Mouse (Mus musculus) gastrocnemius, adult 18-20 months (tissue): ENCODE results near the gene Fam57a. TPM values are rescaled to one million over a fixed set of nuclear protein-coding genes. Genes with fewer than 3 reads are reported as not detected.
A peak's percentile ranks its signal among the peaks of the same experiment; 100 is the strongest.

Experiments
- DNase-seq: peaks from one replicate; pipeline ENCODE4 v3.0.0; 2021; ENCODE audit warnings: low spot score
- total RNA-seq, 2 experiments: library from RNA; stranded (reverse); gene quantifications; 2 replicates each; pipeline ENCODE4 v1.2.3; 2021

Fam57a gene
- total RNA-seq, 2 experiments from 2014 or later = 1.4 to 2.0 TPM

- DNase-seq = no peak
These were observed 561 bp upstream of the Fam57a start for GRCm38 (mm10) chr11:76178726-76179494.

DNA sequence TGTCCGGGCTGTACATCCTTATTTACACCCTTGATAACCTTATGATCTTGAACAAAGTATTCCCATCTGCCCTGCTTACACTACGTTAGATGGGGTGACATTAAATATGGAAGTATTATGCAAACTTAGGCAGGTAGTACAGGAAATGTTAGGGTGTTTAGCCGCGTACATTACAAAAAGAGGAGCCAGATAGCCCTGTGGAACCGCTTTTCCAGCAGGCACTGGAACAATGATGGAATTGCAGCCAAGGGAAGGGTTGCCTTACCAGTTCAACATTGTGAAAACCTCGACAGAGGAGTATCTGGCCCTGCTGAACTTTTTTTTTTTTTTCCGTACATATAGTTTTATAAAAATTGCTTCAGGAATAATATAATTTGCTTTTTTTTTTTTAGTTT is 672 bp downstream of the Fam57a start:
- no peak for DNase-seq

DNA sequence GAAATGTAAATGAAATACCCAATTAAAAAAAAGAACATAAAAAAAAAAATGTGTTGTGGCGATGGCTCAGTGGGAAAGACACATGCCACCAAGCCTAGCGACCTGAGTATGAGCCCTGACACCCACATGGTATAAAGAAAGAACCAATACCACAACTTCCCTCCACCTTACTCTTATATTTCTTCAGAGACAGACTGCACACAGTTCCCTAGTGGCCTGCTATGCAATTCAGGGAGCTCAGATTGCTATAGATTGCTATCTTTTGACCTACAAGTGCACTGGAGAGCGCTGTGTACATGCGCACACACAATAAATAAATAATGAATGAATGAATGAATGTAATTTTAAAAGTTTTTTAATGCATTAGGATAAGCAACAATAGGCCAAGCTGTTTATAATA is 4.3 kb downstream of the Fam57a start:
- DNase-seq = no peak

GRCm38 (mm10) chr11:76186908-76187307 is 7.4 kb downstream of the Fam57a start:
- DNase-seq = no peak

DNA sequence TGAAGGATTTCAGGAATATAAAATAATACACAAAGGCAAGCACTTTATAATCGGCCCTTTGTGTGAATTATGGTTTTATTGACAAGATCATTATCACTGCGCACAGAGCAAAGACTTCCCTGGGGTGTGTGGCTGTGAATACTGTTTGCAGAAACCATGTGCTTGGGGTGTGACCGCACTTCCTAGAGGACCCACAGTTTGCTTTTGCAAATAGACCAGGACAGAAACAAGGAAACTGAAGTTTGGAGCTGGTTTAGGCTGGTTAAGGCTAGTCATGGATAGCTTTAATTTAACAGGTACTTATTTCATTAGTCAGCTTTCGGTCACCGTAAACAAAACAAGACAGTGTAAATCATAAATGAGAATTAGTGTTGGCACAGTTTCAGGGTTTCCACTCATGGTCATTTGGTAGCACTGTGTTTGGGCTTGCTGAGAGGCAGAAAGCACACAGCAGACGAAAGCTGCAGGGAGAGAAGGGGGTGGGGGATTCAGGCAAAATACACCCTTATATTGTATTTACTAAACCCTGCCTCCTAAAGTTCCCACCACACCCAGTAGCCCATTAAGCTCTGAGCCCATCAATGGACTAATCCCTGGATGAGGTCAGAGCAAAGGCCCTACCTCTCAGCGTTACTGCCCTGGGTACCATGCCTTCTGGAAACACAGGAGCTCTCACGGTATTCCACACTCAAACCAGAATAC is 17.0 kb downstream of the Fam57a start:
- no peak for DNase-seq

DNA sequence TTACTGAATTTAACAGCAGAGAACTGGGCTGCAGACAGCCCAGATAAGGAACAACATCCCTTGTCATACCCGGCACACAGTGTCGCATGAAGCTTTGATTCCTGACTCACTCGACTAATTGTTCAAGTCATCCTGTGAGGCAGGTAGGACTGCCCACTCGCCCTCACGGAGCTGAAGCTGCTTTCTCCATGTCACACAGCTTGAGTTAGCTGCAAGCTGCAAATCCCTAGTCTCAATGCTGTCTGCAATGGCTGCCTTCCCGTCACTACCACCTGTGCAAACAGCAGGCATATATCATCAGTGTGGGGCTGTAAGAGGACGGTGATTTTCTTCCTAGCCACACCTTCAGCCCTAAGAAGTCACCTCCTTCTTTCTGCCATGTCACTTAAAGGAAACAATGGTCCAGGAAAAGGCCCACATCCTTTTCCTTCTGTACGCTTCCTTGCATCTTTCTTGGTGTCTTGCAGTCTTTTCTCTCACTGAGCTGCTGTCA is 17.6 kb downstream of the Fam57a start:
- DNase-seq = no peak

GRCm38 (mm10) chr11:76201761-76202674 is 22.5 kb downstream of the Fam57a start:
- DNase-seq = peak; percentile 87

DNA sequence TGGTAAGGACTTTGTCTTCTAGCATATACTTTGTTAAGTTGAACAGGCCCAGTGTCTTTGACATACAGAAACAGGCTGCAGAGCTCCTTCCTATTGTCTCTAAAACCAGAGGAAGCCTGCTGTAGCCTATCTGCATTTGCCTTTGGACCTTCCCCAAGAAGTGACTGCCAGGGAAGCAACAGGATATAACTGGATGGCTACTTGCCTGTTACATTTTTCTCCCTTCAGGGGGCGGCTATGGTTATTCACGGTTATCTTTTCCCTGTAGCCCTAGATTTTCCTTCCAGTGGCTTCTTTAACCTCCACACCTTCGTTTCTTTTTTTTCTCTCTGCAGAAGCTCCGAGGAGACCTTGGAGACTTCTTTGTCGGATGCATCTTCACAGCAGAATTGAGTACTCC is 27.3 kb downstream of the Fam57a start:
- DNase-seq = no peak

DNA sequence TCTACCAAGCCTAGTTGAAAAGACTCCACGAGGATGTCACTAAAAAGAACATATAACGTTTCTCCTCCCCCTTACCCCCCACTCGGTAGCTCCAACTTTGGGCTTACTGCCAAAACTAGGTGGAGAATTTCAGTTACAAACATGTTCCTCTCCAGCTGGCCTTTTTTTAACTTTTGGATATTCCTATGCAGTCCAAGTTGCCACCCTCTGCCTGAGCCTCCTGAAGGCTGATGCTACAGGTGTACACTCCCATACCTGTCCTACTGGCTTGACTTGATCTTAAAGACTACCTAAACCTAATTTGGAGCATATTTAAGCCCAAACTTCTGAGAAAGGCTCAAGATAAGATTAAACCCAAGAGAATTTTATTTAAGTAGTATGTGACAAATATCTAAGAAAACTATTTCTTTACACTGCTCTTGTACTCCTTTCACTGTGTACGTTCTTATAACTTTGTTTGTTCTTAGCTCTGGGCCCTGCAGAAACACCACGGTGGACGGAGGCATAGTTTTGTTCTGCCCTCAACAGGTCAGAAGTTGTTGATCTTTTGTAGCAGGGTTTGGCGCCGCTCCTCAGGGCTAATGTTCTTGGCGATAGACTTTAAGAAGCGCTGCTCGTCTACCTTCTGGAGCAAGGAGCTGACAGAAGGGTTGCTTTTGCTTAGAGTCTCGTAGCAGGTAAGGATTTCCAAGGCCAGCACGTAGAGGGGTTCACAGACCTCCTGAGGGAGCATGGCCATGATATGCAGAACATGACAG is 30.9 kb downstream of the Fam57a start:
- no peak for DNase-seq

DNA sequence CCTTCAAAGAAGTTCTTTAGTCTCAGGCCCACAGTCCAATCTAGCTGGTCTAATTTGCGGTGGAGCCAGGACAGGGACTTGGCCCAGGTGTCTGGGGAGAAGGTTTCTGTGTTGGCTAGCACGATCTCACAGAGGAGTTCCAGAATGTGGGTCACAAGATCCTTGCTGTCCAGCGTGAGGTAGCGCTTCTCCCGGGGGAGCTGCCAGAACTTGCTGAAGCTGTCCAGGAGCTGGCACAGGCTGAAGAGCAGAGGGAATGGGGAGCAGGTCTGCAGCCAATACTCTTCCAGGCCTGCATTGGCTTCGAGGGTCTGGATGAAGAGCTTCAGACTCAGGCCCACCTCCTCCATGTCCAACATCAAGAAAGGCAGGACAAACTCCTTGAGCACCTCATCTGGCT is 32.1 kb downstream of the Fam57a start:
- DNase-seq = peak; percentile 51

- DNase-seq = no peak
These were observed 34.4 kb downstream of the Fam57a start for GRCm38 (mm10) chr11:76213841-76214240.

DNA sequence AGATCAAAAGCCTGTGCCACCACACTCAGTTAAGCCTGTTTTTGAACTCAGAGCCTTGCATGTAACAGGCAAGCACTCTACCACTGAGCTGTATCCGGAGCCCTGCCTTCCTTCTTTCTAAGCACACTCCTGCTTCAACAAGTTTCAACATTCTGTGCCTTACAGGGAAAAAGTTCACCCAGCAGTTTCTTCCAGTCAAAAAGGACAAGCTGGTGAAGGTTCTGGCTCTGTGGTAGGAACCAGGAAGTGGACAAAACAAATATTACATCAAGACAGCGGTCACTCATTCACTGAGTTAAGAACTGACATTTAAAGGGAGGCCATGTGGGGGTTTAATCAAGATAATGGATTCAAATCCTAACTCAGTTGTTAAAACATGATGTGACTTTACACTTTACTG is 35.5 kb downstream of the Fam57a start:
- no peak for DNase-seq

GRCm38 (mm10) chr11:76216049-76216540 is 36.6 kb downstream of the Fam57a start:
- no peak for DNase-seq

- DNase-seq = peak; percentile 13
These were observed 37.4 kb downstream of the Fam57a start for GRCm38 (mm10) chr11:76216681-76217389.

GRCm38 (mm10) chr11:76217390-76217800 is 37.9 kb downstream of the Fam57a start, which contains the start of the genes Dbil5 and Gemin4:
Gene Dbil5, plus strand, starts transcription at chr11:76217608.
Gene Gemin4, minus strand, starts transcription at chr11:76217664.
- peak; percentile 97 for DNase-seq

DNA sequence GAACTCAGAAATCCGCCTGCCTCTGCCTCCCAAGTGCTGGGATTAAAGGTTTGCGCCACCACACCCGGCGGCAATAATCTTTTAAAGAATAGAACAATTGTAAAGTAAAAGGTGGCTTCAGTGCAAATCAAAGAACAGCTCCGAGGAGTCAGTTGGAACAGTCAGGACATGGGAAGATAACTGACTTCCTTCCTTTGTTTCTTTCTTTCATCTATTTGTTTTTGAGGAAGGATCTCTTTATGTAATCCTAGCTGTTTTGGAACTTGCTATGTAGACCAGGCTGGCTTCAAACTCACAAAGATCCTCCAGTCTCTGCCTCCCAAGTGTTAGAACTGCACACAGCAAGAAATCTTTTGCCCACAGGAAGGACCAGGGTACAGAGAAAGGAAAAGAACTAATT is 45.2 kb downstream of the Fam57a start:
- DNase-seq = no peak

GRCm38 (mm10) chr11:76225051-76225450 is 45.6 kb downstream of the Fam57a start:
- no peak for DNase-seq

DNA sequence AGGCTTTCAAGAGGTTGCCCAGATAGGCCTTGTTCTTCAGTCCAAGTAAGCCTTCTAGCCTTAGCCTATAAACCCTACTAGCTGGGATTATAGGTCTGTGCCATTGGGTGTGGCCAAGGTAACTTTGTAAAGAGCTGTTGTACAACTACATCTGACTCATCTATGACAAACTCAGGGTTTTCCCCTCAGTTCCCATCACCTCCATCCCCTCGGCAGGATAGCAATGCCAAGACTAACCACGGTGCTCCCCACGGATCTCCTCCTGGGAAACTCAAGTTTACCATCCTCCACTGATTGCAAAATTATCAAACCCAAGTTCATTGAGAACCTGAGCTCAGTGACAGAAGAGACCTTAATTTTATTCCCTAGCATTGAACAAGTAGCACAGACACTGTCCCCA is 56.7 kb downstream of the Fam57a start:
- no peak for DNase-seq

DNA sequence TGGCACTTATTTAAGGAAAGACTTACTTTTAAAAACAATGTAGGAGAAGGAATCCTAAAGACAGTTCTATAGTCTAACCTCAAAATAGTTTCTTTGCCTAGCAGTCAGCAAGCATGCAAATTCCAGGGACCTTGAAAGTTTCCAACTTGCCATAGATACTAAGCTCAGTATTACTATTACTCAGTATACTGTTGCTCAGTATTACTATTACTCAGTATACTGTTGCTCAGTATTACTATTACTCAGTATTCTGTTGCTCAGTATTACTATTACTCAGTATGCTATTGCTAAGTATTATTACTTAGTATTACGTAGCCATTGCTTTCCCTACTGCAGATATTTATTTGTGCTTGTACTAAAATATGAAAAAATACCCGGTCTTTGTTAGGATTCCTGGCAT is 60.3 kb downstream of the Fam57a start:
- no peak for DNase-seq
